ENCODE assay signal across 17 mouse cellular contexts in genomic region chr10:67090611-67091010, GRCm38 (mm10).
"Had no signal": no experiment of that assay in that cellular context is flagged by ENCODE, and none has a peak within 500 bp of the region (broad histone marks: within the 10 kb centered on the region; RNA-seq: fewer than 3 reads in every experiment).

No protein-coding gene starts in this region.

- H3K9me3 ChIP-seq: neural tube, embryonic 12.5 days; neural tube, embryonic 13.5 days; neural tube, embryonic 15.5 days; stomach, embryonic 15.5 days had no signal

- H3K4me3 ChIP-seq: neural tube, embryonic 12.5 days; neural tube, embryonic 13.5 days; neural tube, embryonic 15.5 days; stomach, embryonic 15.5 days had no signal

- H3K9ac ChIP-seq: neural tube, embryonic 12.5 days; neural tube, embryonic 13.5 days; neural tube, embryonic 15.5 days; stomach, embryonic 15.5 days had no signal

- H3K4me2 ChIP-seq: neural tube, embryonic 12.5 days; neural tube, embryonic 13.5 days; neural tube, embryonic 15.5 days; stomach, embryonic 15.5 days had no signal

- H3K36me3 ChIP-seq: neural tube, embryonic 12.5 days; neural tube, embryonic 13.5 days; neural tube, embryonic 15.5 days had no signal

- H3K27me3 ChIP-seq: neural tube, embryonic 12.5 days; neural tube, embryonic 13.5 days; neural tube, embryonic 15.5 days; stomach, embryonic 15.5 days had no signal

- DNase-seq: retina, postnatal 1 day; right cerebral cortex, adult 18-20 months; right cerebral cortex, postnatal 14 days; right cerebral cortex, postnatal 25 days; right cerebral cortex, postnatal 4 days; spleen, adult 18-20 months; thymus, adult 18-20 months; thymus, adult 2 months; thymus, postnatal 14 days; thymus, postnatal 25 days; thymus, postnatal 36 days; thymus, postnatal 4 days had no signal

- H3K27ac ChIP-seq: neural tube, embryonic 12.5 days; neural tube, embryonic 13.5 days; neural tube, embryonic 15.5 days; stomach, embryonic 15.5 days; stomach, postnatal 0 days had no signal
